12 mouse cellular contexts compared by ENCODE assay signal in genomic region chr2:125864551-125864950, GRCm38 (mm10).
"Had no signal": no experiment of that assay in that cellular context is flagged by ENCODE, and none has a peak within 500 bp of the region (broad histone marks: within the 10 kb centered on the region; RNA-seq: fewer than 3 reads in every experiment).

No protein-coding gene starts in this region.

- H3K36me3 ChIP-seq: limb, embryonic 13.5 days; midbrain, embryonic 12.5 days had no signal

- DNase-seq: kidney, adult 8-10 months; kidney, postnatal 36 days; left cerebral cortex, postnatal 4 days; lung, adult 2 months; lung, postnatal 36 days; right cerebral cortex, postnatal 14 days; thymus, postnatal 4 days had no signal

- H3K9ac ChIP-seq: limb, embryonic 13.5 days; midbrain, embryonic 12.5 days had no signal

- ATAC-seq: intestine, postnatal 0 days; lung, postnatal 0 days had no signal

- H3K9me3 ChIP-seq: limb, embryonic 13.5 days; megakaryocyte, embryonic 14.5 days; midbrain, embryonic 12.5 days had no signal

- H3K4me3 ChIP-seq: limb, embryonic 13.5 days; midbrain, embryonic 12.5 days had no signal

- H3K4me2 ChIP-seq: limb, embryonic 13.5 days; midbrain, embryonic 12.5 days had no signal

- H3K27me3 ChIP-seq: limb, embryonic 13.5 days; megakaryocyte, embryonic 14.5 days; midbrain, embryonic 12.5 days had no signal

- H3K27ac ChIP-seq: limb, embryonic 13.5 days; midbrain, embryonic 12.5 days had no signal
